Mouse (Mus musculus) midbrain, embryonic 16.5 days (tissue): Measurements from ENCODE around the gene Txnip. TPM values are rescaled to one million over a fixed set of nuclear protein-coding genes. Genes with fewer than 3 reads are reported as not detected.

Experiments used
- ATAC-seq: fragments of 200-750 bp; cut with Nextera tagmentation; 2 replicates; pipeline ENCODE4 v1.8.0; 2017; ENCODE audit warnings: moderate TSS enrichment
- H3K27ac ChIP-seq: fragments of 300-500 bp; sonication (generic); 2 replicates; pipeline ENCODE4 v1.5.1; 2014; ENCODE audit warnings: mild to moderate bottlenecking, low read length, mixed read lengths
- H3K27me3 ChIP-seq: fragments of 300-500 bp; sonication (generic); 2 replicates; pipeline ENCODE4 v1.6.1; 2014; ENCODE audit warnings: low read depth, low read length, mixed read lengths; ENCODE audit not compliant: control insufficient read depth, insufficient read depth
- H3K36me3 ChIP-seq: fragments of 300-500 bp; sonication (generic); 2 replicates; pipeline ENCODE4 v1.6.1; 2014; ENCODE audit warnings: mild to moderate bottlenecking, low read length, moderate library complexity, mixed read lengths; ENCODE audit not compliant: control insufficient read depth, insufficient read depth
- H3K4me1 ChIP-seq: fragments of 300-500 bp; sonication (generic); 2 replicates; pipeline ENCODE4 v1.6.1; 2014; ENCODE audit warnings: mild to moderate bottlenecking, low read length, mixed read lengths; ENCODE audit not compliant: control insufficient read depth, insufficient read depth
- H3K4me2 ChIP-seq: fragments of 300-500 bp; sonication (generic); 2 replicates; pipeline ENCODE4 v1.6.1; 2014; ENCODE audit warnings: mild to moderate bottlenecking, low read length, mixed read lengths
- H3K4me3 ChIP-seq: fragments of 300-500 bp; sonication (generic); 2 replicates; pipeline ENCODE4 v1.5.1; 2014; ENCODE audit warnings: low read depth, mild to moderate bottlenecking, low read length, moderate library complexity, mixed read lengths
- H3K9ac ChIP-seq: fragments of 300-500 bp; sonication (generic); 2 replicates; pipeline ENCODE4 v1.6.1; 2014; ENCODE audit warnings: low read depth, low read length, mixed read lengths
- H3K9me3 ChIP-seq: fragments of 300-500 bp; sonication (generic); replicated peaks from 2 replicates; pipeline ENCODE4 v1.6.1; 2014; ENCODE audit warnings: mild to moderate bottlenecking, low read length, mixed read lengths; ENCODE audit not compliant: control insufficient read depth, poor library complexity, severe bottlenecking
- WGBS: fragments of 180-500 bp; shearing (Covaris S2); extraction: QIAGEN DNeasy Blood & Tissue Kit; methylation state at CpG from one replicate; pipeline ENCODE4 v1.1.7; 2014; 5-methylcytosine and 5-hydroxymethylcytosine counted together
- polyA plus RNA-seq: library from polyadenylated mRNA; unstranded; fragments of >200 nt; fragmentation: Nextera tagmentation; extraction: Ambion mirVana; gene quantifications from 2 replicates; pipeline ENCODE4 v1.2.1, GENCODE M21; 2015

Txnip gene
- polyA plus RNA-seq, 1 experiment from 2014 or later = 41.5 TPM

- Histone ChIP-seq H3K36me3 (no peaks in the 10 kb centered on the region), H3K4me1 (no peaks in the 10 kb centered on the region), H3K9me3 (no peaks in the 10 kb centered on the region), H3K4me3 (no peak overlapping the region), H3K27me3 (no peaks in the 10 kb centered on the region), H3K27ac (no peak overlapping the region), H3K4me2 (no peak overlapping the region), H3K9ac (no peak overlapping the region)
- WGBS = 36% methylated on average over 4 of the region's 4 CpGs
- no peak for ATAC-seq
Observed at GRCm38 (mm10) chr3:96546880-96547279, 10.9 kb upstream of the Txnip start.

DNA sequence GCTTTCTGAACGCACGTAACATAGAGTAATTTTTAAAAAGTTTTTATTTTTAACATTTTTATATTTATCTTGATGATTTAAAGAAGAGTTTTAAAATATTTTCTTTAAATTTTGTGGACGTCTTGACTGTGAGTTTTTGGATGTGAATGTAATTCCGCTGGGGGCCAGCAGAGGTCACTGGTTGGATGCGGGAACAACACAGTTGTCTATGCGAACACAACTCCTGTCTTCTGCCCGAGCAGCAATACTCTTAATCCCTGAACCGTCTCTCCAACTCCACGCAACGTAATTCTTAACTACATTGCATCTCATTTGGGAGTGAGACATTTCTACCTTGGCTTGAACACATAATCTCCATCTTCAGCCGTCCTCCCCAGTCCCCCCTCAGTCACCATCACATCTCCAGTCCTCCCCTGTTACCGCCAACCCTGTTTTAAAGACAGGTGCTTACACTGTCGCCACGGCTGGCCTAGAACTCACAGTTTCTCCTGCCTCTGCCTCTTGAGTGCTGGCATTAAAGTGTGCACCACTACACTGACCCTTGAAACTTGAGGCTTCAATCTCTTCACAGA lies 10.3 kb upstream of the Txnip start:
- Histone ChIP-seq H3K9ac (no peak overlapping the region), H3K27ac (no peak overlapping the region), H3K4me1 (no peaks in the 10 kb centered on the region), H3K4me3 (no peak overlapping the region), H3K9me3 (no peaks in the 10 kb centered on the region), H3K27me3 (no peaks in the 10 kb centered on the region), H3K36me3 (no peaks in the 10 kb centered on the region), H3K4me2 (peak overlapping the region; percentile 10; the same call in 1 of the 2 replicates)
- ATAC-seq = peak; percentile 75; the same call in 1 of the 2 replicates
- WGBS = 6% methylated on average over 14 of the region's 14 CpGs

- Histone ChIP-seq H3K36me3 (no peaks in the 10 kb centered on the region), H3K4me1 (no peaks in the 10 kb centered on the region), H3K4me2 (no peak overlapping the region), H3K27me3 (no peaks in the 10 kb centered on the region), H3K9me3 (no peaks in the 10 kb centered on the region), H3K27ac (no peak overlapping the region), H3K9ac (no peak overlapping the region), H3K4me3 (no peak overlapping the region)
- no peak for ATAC-seq
- 82% methylated on average over 7 of the region's 7 CpGs for WGBS
Observed at GRCm38 (mm10) chr3:96548824-96549223, 8.9 kb upstream of the Txnip start.

- ATAC-seq = no peak
- H3K36me3 ChIP-seq = no peaks in the 10 kb centered on the region
- H3K9me3 ChIP-seq = no peaks in the 10 kb centered on the region
- no peak overlapping the region for H3K9ac ChIP-seq
- no peak overlapping the region for H3K27ac ChIP-seq
- no peak overlapping the region for H3K4me3 ChIP-seq
- 81% methylated on average over 5 of the region's 5 CpGs for WGBS
- no peaks in the 10 kb centered on the region for H3K27me3 ChIP-seq
- no peak overlapping the region for H3K4me2 ChIP-seq
- H3K4me1 ChIP-seq = no peaks in the 10 kb centered on the region
Observed at GRCm38 (mm10) chr3:96549346-96549745, 8.4 kb upstream of the Txnip start.

DNA sequence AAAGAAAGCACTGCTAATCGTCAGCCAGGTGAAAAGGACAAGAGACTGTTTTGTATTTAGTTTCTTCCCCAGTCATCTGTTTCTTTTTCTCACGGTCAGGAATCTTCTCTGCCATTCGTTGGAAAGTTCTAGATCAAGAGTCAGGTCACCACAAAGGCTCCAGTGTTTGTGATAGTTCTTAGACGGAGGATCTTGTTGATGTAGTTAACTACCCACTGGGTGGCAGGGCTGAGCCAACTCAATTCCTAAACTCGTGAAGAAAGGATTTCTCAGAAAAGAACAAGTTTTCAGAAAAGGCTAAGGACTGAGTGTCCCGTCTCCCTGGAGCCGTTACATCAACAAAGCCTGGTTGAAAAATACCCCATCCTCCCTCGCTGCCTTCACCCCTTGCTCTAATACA lies 6.6 kb upstream of the Txnip start:
- no peaks in the 10 kb centered on the region for H3K27me3 ChIP-seq
- no peak overlapping the region for H3K27ac ChIP-seq
- H3K9me3 ChIP-seq = no peaks in the 10 kb centered on the region
- no peak overlapping the region for H3K4me2 ChIP-seq
- ATAC-seq = no peak
- no peaks in the 10 kb centered on the region for H3K36me3 ChIP-seq
- H3K9ac ChIP-seq = no peak overlapping the region
- H3K4me1 ChIP-seq = peaks cover under 1% of the 10 kb centered on the region
- no peak overlapping the region for H3K4me3 ChIP-seq
- 12% methylated on average over 8 of the region's 8 CpGs for WGBS

DNA sequence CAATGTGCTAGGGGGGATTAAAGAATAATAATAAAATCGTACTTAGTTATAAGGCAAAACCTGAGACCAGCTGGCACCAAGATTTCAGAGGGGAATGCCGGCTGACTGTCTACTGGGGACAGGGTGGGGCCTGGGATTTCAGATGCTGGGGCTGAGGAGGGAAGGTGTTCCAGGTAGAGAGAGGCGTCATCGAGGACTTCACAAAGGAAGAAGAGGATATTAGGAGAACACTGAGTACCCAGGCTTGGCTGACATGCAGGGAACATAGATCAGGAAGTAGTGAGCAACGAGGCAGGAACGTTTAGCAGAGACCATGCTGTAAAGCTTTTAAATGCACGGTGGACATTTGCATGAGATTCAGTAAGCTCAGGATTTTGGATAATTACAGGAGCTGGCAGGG lies 5.9 kb upstream of the Txnip start:
- no peak for ATAC-seq
- H3K27me3 ChIP-seq = no peaks in the 10 kb centered on the region
- H3K36me3 ChIP-seq = no peaks in the 10 kb centered on the region
- no peak overlapping the region for H3K27ac ChIP-seq
- H3K4me1 ChIP-seq = peaks cover 8% of the 10 kb centered on the region
- WGBS = 78% methylated on average over 7 of the region's 7 CpGs
- H3K4me2 ChIP-seq = no peak overlapping the region
- no peak overlapping the region for H3K9ac ChIP-seq
- no peak overlapping the region for H3K4me3 ChIP-seq
- no peaks in the 10 kb centered on the region for H3K9me3 ChIP-seq

GRCm38 (mm10) chr3:96553601-96554000 lies 4.2 kb upstream of the Txnip start:
- 93% methylated on average over 6 of the region's 6 CpGs for WGBS
- no peak for ATAC-seq

GRCm38 (mm10) chr3:96554251-96554650 lies 3.5 kb upstream of the Txnip start:
- 82% methylated on average over 6 of the region's 6 CpGs for WGBS
- Histone ChIP-seq H3K9ac (no peak overlapping the region), H3K4me2 (no peak overlapping the region), H3K27me3 (no peaks in the 10 kb centered on the region), H3K36me3 (no peaks in the 10 kb centered on the region), H3K4me3 (no peak overlapping the region), H3K4me1 (peaks cover 18% of the 10 kb centered on the region), H3K9me3 (no peaks in the 10 kb centered on the region), H3K27ac (no peak overlapping the region)
- no peak for ATAC-seq

More at GRCm38 (mm10) chr3:96553601-96554000, 4.2 kb upstream of the Txnip start:
- H3K36me3 ChIP-seq = no peaks in the 10 kb centered on the region
- H3K9ac ChIP-seq = no peak overlapping the region
- no peak overlapping the region for H3K4me2 ChIP-seq
- H3K27me3 ChIP-seq = no peaks in the 10 kb centered on the region
- no peak overlapping the region for H3K4me3 ChIP-seq
- H3K9me3 ChIP-seq = no peaks in the 10 kb centered on the region
- no peak overlapping the region for H3K27ac ChIP-seq
- peaks cover 12% of the 10 kb centered on the region for H3K4me1 ChIP-seq

DNA sequence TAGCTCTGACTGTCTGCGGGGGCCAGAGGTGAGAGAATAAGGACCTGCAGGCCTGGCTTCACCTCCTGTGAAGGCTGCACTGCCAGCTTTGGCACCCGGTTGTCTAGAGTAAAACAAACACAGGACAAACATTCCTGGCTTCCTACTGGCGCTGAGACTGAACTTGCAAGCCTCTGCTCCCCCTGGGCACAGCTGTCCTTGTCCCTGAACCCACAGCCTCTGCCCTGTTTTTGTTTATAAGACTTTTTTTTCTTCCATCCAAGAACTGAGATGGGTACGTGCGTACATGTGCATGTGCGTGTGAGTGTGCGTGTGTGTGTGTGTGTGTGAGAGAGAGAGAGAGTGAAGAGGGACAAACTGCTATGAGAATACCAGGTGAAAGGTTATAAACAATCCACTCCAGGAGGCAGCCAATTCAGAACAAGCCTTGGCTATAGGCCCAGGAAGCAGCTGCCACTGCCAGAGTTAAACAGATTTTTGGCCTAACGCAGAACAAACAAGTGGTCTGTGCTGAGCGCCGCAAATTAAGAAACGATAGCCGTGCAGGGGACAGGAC lies 2.6 kb upstream of the Txnip start:
- Histone ChIP-seq H3K9ac (no peak overlapping the region), H3K36me3 (no peaks in the 10 kb centered on the region), H3K9me3 (no peaks in the 10 kb centered on the region), H3K4me2 (no peak overlapping the region), H3K27me3 (no peaks in the 10 kb centered on the region), H3K27ac (peak overlapping the region; percentile 50; the same call in 1 of the 2 replicates), H3K4me3 (no peak overlapping the region), H3K4me1 (peaks cover 27% of the 10 kb centered on the region)
- 37% methylated on average over 12 of the region's 12 CpGs for WGBS
- ATAC-seq = no peak
